Mouse (Mus musculus): ENCODE measurements around the gene Rad51b. TPM values are rescaled to one million over a fixed set of nuclear protein-coding genes. Genes with fewer than 3 reads are reported as not detected.

Gene Rad51b
- total RNA-seq (2017), result 12.7 and 13.3 TPM in 2 replicates

DNA sequence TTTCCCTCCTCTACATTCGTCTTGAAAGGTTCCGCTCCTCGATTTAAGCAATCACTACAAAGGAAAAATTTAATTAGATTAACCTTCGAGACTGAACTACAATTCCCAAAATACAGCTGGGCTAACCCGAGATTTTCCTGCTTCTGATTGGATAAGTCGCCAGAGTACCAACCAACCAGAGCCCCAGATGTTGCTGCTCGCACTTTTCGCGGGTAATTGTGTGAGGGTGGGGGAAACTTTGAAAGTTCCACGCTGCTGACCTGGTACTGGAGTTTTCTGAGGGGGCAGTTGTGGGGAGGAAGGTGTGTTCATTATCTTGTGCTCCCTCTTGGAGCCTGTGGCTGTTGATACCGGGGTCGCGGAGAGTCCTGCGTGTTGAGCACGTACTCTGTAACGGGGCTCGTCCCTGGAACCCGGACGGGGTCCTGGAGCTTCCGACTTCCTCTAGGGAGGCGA is at the start of gene Rad51b:
Gene Rad51b, plus strand, starts transcription at position 162 of the 456 bp plus-strand sequence.
- ATAC-seq (replicated peaks in 1 of 2; ENCODE audit: insufficient read depth in 1 of 2, low FRiP score in 2 of 2, low TSS enrichment in 1 of 2, low read depth in 1 of 2, poor library complexity in 2 of 2, severe bottlenecking in 2 of 2), result peak; percentile 83 to 86

DNA sequence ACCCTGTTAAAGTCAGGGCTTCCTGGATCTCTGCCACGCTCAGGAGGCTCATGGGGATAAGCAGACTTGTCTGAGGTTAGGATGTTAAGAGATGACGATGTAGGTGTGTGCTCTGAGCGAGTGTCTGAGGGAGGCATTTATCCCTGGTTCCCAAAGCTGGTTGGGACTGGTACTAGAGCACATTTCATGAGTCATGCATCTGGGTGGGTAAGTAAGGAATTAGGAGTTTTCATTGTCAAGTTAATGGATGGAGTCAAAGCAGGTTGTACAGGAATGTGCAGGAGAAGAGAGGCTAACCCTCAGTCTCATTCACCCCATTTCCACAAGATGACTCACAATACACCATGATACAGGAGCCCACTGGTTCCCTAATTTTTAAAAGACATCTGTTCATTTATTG is 49.0 kb upstream of the Rad51b start:
- ATAC-seq (replicated peaks in 1 of 2; ENCODE audit: insufficient read depth in 1 of 2, low FRiP score in 2 of 2, low TSS enrichment in 1 of 2, low read depth in 1 of 2, poor library complexity in 2 of 2, severe bottlenecking in 2 of 2), result no peak

DNA sequence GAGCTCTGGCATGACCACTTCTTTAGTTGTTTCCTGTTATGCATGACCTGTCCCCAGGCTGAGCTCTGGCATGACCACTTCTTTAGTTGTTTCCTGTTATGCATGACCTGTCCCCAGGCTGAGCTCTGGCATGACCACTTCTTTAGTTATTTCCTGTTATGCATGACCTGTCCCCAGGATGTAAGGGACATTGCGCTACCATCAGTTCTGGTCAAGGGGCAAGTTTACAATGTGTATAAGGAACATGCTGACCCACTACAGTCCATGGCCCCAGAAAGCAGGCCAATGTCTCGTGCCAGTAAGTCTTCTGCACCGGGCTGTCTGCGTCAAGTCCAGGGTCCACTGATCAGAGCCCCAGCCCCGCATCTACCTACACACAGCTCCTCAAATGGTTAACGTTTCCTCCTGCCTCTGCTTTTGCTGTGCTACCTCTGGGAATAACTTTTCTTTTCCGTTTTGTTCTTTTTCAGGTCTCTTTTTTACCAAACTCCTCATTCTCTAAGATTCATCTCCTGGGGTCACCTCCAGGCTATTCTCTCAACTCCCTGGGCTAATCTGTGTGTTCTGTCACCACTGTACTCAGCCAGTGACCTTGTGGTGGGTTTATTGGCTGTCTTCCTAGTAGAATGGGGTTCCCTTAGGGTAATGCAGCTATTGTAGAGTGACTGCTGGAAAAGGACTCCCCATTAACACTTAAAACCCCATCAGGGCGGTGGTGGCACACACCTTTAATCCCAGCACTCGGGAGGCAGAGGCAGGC is 43.6 kb upstream of the Rad51b start:
- peak; percentile 57 to 75; a peak in 3 of 4 replicates for ATAC-seq (replicated peaks in 1 of 2; ENCODE audit: insufficient read depth in 1 of 2, low FRiP score in 2 of 2, low TSS enrichment in 1 of 2, low read depth in 1 of 2, poor library complexity in 2 of 2, severe bottlenecking in 2 of 2)

DNA sequence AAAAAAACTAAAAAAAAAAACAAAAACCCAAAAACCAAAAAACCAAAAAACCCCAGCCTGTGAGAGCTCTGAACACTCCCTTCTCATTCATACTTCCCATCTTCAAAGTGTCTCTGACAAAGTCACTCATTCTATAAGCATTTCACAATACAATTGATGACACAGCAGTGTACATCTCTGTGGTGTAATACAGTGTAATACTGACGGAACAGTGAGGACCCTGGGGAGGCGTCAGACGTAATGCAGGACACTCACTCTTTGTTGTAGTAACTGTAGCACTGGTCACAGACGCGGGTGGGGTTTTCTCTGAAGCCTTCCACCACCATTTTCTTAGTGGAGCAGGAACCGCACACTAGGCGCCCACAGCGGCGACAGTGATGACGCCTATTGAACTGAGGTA is 42.1 kb upstream of the Rad51b start:
- peak; percentile 18 to 68; a peak in 1 of 4 replicates for ATAC-seq (replicated peaks in 1 of 2; ENCODE audit: insufficient read depth in 1 of 2, low FRiP score in 2 of 2, low TSS enrichment in 1 of 2, low read depth in 1 of 2, poor library complexity in 2 of 2, severe bottlenecking in 2 of 2)

DNA sequence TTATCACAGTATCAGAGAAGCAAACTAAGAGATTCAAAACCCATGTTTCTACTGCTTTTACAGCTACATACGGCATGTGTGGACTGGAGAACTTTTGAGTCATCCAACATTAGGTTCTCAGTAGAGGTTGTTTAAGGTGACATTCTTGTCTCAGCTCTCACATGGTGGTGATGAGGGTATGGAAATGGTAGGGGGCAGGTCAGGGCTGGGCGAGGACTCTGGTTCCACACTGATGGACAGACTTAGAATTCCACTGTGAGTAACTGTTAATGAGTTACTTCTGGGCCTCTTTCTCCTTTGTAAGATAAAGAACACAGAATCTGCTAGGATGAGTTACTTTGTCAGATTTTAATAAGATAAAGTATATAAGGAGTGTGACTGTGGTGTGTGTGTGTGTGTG is 36.9 kb upstream of the Rad51b start:
- ATAC-seq (replicated peaks in 1 of 2; ENCODE audit: insufficient read depth in 1 of 2, low FRiP score in 2 of 2, low TSS enrichment in 1 of 2, low read depth in 1 of 2, poor library complexity in 2 of 2, severe bottlenecking in 2 of 2), result no peak

DNA sequence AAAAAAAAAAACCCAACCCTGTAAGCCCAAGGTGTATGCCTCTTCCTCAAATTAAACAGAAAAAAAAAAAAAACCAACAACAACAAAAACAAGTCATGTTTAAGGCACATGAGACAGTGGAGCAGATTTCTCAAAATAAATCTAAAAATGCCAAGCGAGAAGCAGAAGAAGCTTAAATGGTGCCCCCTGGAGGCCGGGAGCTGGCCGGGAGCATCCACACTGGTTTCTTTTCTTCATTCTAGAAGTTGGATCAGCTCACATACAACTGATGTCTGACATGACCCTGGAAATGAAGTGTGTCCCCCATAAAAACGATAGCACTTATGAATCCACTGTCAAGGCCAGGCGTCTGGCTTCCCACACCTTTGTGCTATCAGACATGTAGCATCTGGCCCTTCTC is 36.0 kb upstream of the Rad51b start:
- ATAC-seq (replicated peaks in 1 of 2; ENCODE audit: insufficient read depth in 1 of 2, low FRiP score in 2 of 2, low TSS enrichment in 1 of 2, low read depth in 1 of 2, poor library complexity in 2 of 2, severe bottlenecking in 2 of 2), result no peak

DNA sequence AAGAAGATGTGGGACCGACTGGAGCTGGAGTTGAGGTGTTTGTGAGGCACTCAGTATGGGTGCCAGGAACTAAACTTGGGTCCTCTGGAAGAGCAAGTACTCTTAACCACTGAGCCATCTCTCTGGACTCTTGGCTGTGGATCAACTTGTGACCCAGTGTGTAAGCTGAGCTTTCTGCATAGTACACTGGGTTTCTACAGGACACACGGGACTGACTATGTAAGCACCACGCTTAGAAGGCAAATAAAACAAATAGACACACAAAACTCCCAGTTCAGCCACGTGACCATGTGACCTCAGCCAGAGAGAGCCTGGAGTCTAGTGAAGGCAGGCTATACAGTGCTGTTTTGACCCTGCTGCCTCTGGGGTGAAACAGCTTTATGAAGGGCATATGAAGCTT is 24.5 kb upstream of the Rad51b start:
- no peak for ATAC-seq (replicated peaks in 1 of 2; ENCODE audit: insufficient read depth in 1 of 2, low FRiP score in 2 of 2, low TSS enrichment in 1 of 2, low read depth in 1 of 2, poor library complexity in 2 of 2, severe bottlenecking in 2 of 2)

DNA sequence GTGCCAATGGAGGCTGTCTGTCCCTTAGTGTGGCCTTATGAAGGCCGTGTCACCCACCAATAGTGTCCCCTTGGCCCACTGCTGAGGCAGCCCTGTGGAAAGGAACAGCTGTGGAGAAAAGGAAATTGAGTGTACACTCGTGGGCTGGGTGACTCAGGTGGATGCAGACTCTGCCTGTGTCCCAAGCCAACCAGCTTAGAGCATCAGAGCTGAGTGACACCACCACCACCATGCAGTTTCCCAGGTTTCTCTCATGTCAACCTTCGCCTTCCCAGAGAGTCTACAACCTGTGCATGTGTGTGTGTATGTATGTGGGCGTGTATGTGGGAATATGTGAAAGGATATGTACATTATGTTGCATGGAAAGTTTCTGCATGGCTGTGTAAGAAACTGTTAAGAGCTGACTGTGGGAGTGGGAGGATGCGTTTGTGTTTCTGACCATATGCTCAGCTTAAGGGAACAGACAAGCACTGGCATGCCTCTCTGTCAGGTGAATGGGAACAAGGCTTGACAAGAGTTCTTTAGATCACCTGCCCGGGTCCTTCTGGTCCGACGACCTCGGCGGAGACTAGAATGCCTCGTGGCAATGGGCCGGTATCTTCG is 17.5 kb upstream of the Rad51b start:
- no peak for ATAC-seq (replicated peaks in 1 of 2; ENCODE audit: insufficient read depth in 1 of 2, low FRiP score in 2 of 2, low TSS enrichment in 1 of 2, low read depth in 1 of 2, poor library complexity in 2 of 2, severe bottlenecking in 2 of 2)

DNA sequence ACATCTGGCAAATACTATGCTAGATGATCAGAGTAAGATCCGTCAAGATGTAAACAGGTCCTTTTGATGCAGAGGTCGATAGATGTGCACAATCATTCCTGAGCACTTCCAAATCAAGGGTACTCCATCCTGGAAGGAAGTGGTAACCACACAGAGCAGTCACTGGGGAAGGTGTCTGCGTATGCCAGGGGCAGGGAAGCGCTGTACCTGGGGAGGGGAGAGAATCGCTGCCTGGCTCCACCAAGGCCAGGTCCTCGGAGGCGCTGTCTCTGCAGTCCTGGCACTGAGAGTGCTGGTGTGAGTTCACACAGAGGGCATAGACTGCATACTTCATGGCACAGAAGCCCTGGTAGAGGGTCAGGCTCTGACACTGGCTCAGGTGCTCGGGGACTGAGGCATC is 14.5 kb upstream of the Rad51b start:
- no peak for ATAC-seq (replicated peaks in 1 of 2; ENCODE audit: insufficient read depth in 1 of 2, low FRiP score in 2 of 2, low TSS enrichment in 1 of 2, low read depth in 1 of 2, poor library complexity in 2 of 2, severe bottlenecking in 2 of 2)

DNA sequence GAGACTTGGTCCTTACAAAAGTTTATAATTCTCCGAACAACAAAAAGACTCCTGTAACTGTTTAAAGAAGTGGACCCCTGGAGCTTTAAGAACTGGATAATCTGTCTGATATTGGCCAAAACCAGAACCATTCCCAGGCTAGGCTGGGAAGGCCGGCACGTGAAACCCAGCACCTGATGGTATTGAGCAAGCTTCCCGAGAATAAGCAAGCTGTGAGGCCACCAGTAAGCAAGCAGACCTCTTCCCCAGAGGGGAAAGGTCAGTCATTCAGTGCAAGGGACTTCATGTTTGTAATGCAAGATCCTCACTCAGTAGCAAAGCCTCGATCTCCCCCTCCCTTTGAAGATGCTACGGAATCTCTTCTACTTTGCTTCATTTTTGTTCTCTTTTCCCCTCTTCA is 4.2 kb upstream of the Rad51b start:
- no peak for ATAC-seq (replicated peaks in 1 of 2; ENCODE audit: insufficient read depth in 1 of 2, low FRiP score in 2 of 2, low TSS enrichment in 1 of 2, low read depth in 1 of 2, poor library complexity in 2 of 2, severe bottlenecking in 2 of 2)

DNA sequence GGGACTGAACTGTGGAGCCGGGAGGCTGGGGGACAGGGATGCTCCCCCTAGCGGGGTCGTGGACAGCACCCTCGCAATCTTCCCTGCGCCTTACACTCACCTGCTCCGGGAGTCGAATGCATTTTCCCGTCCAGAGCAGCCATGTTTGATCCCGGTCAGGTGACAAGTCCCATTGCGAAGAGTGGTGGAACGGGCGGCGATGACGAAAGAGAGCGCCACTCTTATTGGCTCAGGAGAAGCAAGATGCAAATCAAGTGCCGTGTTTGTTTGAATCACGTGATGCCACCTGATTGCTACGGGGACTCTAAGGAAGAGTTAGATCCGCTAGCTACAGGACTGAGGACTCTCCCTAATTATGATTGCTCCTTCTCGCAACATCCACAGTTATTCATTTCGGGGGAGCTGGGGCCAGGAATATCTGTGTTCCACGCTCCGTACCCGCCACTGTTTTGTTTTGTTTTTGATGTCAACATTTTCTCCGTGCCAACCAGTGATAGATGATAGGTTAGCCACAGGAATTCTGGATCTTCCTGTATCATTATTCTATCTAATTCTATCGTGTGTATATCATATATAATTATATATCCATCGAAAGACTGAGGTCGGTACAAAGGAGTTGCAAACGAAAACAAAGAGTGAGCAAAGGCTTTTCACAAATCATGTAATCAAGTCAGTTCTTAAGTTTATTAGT is 811 bp upstream of the Rad51b start, which contains the start of gene Zfyve26:
Gene Zfyve26, minus strand, starts transcription at position 179 of the 691 bp plus-strand sequence.
- peak; percentile 90 to 91 for ATAC-seq (replicated peaks in 1 of 2; ENCODE audit: insufficient read depth in 1 of 2, low FRiP score in 2 of 2, low TSS enrichment in 1 of 2, low read depth in 1 of 2, poor library complexity in 2 of 2, severe bottlenecking in 2 of 2)

DNA sequence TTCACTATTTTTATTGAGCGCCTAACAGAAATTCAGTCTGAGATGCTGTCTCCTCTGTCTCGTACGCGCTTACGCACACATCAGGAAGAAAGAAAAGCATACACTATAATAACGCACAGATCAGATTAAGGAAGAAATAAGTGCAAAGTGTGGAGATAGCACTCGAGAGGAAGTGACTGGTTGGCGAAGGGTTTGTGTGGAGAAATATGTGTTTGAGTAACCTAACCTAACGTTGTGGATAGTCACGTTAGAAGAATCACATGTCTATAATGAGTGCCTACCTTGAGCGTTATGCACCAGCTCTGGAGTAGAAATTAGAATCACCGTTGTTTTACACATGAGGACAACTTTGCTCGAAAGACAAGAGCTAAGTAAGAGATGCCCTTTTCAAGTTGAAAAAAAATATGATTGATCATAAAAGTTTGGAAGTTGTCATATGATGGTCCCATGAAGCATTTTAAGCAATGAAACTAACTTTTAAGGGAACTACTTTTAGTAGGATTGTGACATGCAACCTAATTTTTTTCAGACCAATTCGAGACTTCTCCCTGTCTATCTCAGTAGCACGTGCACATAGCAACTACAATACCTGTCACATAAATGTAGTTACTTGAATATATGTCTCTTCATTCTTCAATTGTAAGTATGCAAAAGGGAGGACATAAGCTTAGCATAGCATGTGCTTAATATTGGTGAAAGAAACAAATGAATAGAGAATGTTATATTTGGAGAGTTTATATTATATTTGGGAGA is 978 bp downstream of the Rad51b start:
- peak in 1 of 2 experiments; percentile 31; a peak in 1 of 4 replicates for ATAC-seq (replicated peaks in 1 of 2; ENCODE audit: insufficient read depth in 1 of 2, low FRiP score in 2 of 2, low TSS enrichment in 1 of 2, low read depth in 1 of 2, poor library complexity in 2 of 2, severe bottlenecking in 2 of 2)

DNA sequence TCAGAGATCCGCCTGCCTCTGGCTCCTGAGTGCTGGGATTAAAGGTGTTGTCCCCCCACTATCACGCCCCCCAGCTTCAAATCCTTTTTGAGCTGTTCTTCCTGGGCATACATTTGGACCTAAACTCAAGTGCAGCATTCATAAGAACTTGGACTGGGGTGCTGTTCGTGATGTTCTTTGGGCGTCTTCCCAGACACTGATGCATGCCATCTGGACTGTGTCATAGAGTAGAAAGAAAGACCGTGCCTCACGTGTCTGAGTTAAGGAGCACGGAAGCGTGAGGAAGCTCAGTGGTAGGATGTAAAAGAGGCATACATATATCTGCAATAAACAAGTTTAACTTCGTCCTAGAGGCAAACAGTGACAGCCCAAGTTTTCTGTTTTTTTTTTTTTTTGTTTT is 4.7 kb downstream of the Rad51b start:
- ATAC-seq (replicated peaks in 1 of 2; ENCODE audit: insufficient read depth in 1 of 2, low FRiP score in 2 of 2, low TSS enrichment in 1 of 2, low read depth in 1 of 2, poor library complexity in 2 of 2, severe bottlenecking in 2 of 2), result no peak

DNA sequence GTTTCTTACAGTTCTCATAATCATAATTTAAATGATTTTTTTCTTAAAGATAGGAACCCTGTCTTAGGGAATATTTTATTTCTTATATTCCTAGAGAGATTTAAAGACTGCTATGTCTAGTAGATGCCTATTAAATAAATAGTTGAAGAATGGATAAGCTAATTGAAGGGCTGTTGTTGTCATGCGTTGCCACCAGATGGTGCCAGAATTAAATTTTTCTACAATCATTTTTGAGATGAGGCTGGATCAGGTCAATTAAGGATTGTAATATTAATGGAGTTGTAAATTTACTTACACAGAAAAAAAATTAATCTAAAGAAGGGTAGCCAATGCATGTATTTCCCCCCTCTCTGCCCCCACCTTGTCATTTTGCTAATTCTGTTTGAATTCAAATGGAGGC is 8.0 kb downstream of the Rad51b start:
- ATAC-seq (replicated peaks in 1 of 2; ENCODE audit: insufficient read depth in 1 of 2, low FRiP score in 2 of 2, low TSS enrichment in 1 of 2, low read depth in 1 of 2, poor library complexity in 2 of 2, severe bottlenecking in 2 of 2), result no peak

DNA sequence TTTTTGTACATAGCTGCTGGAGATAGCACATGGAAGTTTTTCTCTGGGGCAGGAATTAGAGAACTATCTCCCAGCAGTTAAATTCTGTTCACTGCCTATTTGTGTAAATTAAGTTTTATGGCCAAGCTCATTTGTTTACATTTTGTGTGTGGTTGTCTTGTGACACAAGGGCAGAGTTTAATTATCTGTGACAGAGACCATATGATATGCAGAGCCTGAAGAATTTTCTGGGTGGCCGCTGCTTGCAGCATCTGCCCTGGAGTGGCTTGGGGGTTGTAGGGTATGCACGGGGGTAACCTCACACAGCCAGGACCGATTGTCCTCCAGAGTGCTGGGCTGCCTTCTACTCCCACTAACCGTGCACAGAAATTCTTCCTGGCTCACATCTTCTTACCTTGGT is 8.9 kb downstream of the Rad51b start:
- ATAC-seq (replicated peaks in 1 of 2; ENCODE audit: insufficient read depth in 1 of 2, low FRiP score in 2 of 2, low TSS enrichment in 1 of 2, low read depth in 1 of 2, poor library complexity in 2 of 2, severe bottlenecking in 2 of 2), result no peak

DNA sequence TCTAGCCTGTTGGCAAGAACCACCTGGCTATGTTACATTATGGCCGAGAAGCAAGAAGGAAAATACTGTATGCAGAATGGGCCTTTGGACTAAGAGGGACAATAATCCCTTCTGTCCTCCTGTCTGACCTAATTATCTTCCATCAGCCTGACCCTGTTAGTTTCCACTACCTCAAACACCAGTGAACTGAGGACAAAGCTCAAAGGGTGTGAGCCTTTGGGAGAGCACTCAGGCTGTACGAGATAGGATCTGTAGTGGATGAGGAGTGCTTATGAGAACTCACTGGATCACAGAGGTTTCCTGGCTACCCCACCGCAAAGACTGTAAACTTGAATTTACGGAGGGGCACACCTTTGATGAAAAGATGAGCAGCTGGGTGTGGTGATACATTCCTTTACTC is 16.6 kb downstream of the Rad51b start:
- no peak for ATAC-seq (replicated peaks in 1 of 2; ENCODE audit: insufficient read depth in 1 of 2, low FRiP score in 2 of 2, low TSS enrichment in 1 of 2, low read depth in 1 of 2, poor library complexity in 2 of 2, severe bottlenecking in 2 of 2)

DNA sequence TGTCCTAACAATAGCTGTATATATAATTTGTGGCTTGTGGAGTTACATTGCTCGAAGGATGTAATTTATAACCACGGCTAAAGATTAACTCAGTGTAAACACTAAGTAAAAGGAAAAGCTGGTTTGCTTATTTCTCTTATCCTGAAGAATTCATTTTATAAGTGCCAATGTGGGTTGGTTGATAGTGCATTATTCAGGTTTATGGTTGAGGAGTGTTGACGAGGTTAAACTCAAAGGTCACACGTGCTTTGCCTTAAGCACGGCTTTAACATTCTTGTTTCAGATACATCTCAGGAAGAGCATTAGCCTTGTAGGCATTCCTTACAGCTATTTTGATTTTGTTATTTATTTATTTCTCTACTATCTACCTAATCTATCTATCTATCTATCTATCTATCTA is 20.3 kb downstream of the Rad51b start:
- ATAC-seq (replicated peaks in 1 of 2; ENCODE audit: insufficient read depth in 1 of 2, low FRiP score in 2 of 2, low TSS enrichment in 1 of 2, low read depth in 1 of 2, poor library complexity in 2 of 2, severe bottlenecking in 2 of 2), result no peak

DNA sequence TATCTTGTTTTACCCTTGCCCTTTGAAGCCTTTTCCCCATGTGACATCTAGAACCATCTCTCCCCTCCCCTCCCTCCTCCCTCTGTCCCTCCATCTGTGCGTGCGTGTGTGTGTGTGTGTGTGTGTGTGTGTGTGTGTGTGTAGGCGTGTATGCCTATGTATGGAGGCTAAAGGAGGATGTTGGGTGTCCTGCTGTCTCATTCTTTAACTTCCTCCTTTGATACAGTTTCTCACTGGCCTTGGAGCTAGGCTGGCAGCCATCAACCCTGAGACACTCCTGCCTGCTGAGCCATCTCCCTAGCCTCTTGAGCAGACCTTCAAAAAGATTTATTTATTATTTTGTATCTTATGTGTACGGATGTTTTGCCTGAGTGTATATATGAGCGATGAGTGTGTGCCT is 23.8 kb downstream of the Rad51b start:
- peak; percentile 78 to 91 for ATAC-seq (replicated peaks in 1 of 2; ENCODE audit: insufficient read depth in 1 of 2, low FRiP score in 2 of 2, low TSS enrichment in 1 of 2, low read depth in 1 of 2, poor library complexity in 2 of 2, severe bottlenecking in 2 of 2)

All from hematopoietic stem cell, adult 5-6 weeks (primary cell).